Mouse (Mus musculus): ENCODE measurements at regions not wholly inside any gene's neighbourhood (a gene's known extent, or its start where the extent isn't known, plus 50 kb on each side); places are given as distances from the start of the nearest gene placed in this dataset.

DNA sequence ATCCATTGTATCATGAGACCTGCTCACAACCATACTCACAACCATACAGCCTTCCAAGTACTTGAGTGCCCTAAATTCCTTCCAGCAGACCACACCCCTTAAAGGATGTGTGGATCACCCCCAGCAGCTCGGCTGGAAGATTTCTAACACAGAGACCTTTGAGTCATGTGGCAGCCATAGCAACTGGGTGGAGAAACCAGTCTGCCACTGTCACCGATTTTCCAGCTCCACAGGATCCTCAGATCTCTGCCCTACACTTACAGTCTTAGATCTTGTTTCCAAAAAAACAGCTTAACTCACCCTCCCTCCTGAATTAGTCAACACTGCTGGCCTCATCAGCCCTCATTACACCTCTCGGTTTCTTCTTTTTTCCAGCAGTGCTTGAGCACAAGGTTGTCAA, 1630.6 kb downstream of the 4930444P10Rik start:
- no peaks in the 10 kb centered on the region for H3K9me3 ChIP-seq (ENCODE audit: control insufficient read depth, low read length)
- ATAC-seq (ENCODE audit: low FRiP score, low TSS enrichment): no peak
- no peak overlapping the region for H3K27ac ChIP-seq (replicated peaks)
- no peaks in the 10 kb centered on the region for H3K36me3 ChIP-seq (ENCODE audit: control insufficient read depth, insufficient read depth, low read length)
- H3K4me1 ChIP-seq (replicated peaks; ENCODE audit: control insufficient read depth, insufficient read depth): no peaks in the 10 kb centered on the region
- H3K9ac ChIP-seq (ENCODE audit: low read length): no peak overlapping the region
- no peak for DNase-seq (ENCODE audit: low spot score)
- TF ChIP-seq CTCF (IDR thresholded peaks at IDR 0.05; ENCODE audit: low read depth): no peak
- no peak for TF ChIP-seq EP300 (optimal IDR thresholded peaks at IDR 0.05)
- H3K4me3 ChIP-seq (ENCODE audit: low read depth, low read length): no peak overlapping the region
- H3K4me2 ChIP-seq (replicated peaks; ENCODE audit: low read depth): no peak overlapping the region
- 35% methylated on average over 3 of the region's 3 CpGs for WGBS
- H3K27me3 ChIP-seq (ENCODE audit: control insufficient read depth, insufficient read depth, low read length): no peaks in the 10 kb centered on the region

DNA sequence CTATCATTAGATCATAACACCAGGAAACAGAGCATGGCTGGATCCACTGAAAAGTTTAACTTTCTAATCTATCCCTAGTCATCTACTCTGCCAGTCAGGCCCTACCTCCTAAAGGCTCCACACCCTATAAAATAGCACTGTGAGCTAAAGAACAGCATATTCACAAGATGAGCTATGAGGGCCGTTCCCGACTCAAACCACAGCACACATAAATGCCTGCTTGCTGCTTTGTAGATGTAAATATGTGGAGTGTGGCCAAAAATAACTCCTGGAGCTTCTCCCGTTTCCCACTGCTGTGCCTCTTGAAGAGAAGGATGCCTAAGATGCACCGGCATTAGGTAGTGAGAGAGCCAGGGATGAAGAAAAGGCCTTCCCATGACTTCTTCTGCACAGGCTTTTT, 1632.3 kb downstream of the 4930444P10Rik start:
- H3K4me1 ChIP-seq (replicated peaks; ENCODE audit: control insufficient read depth, insufficient read depth): no peaks in the 10 kb centered on the region
- no peak for TF ChIP-seq EP300 (optimal IDR thresholded peaks at IDR 0.05)
- H3K9me3 ChIP-seq (ENCODE audit: control insufficient read depth, low read length): no peaks in the 10 kb centered on the region
- H3K4me2 ChIP-seq (replicated peaks; ENCODE audit: low read depth): no peak overlapping the region
- H3K27ac ChIP-seq (replicated peaks): no peak overlapping the region
- no peaks in the 10 kb centered on the region for H3K27me3 ChIP-seq (ENCODE audit: control insufficient read depth, insufficient read depth, low read length)
- WGBS: 75% methylated on average over 4 of the region's 4 CpGs
- no peak overlapping the region for H3K9ac ChIP-seq (ENCODE audit: low read length)
- no peak overlapping the region for H3K4me3 ChIP-seq (ENCODE audit: low read depth, low read length)
- DNase-seq (ENCODE audit: low spot score): no peak
- no peaks in the 10 kb centered on the region for H3K36me3 ChIP-seq (ENCODE audit: control insufficient read depth, insufficient read depth, low read length)
- no peak for ATAC-seq (ENCODE audit: low FRiP score, low TSS enrichment)

DNA sequence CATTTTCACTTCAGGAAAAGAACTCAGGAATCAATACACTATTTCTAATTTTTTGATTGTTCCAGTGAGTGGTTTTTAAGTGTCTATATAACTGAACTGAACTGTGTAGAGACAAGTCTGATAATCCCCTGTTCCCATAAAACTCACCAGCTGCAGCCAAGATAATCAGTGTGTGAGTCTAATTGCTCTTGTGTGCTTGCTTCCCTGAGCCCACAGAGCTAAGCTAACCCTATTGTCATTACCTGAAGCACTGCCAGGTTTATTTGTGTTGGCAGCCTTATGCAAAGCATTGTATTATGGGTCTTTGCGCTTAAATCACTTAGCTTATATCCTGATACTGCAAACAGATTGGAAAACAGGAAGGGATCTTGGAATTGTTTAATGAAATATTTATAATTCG, 1663.8 kb downstream of the 4930444P10Rik start:
- DNase-seq (ENCODE audit: low spot score) (no peak), ATAC-seq (ENCODE audit: low FRiP score, low TSS enrichment) (no peak)
- TF ChIP-seq CTCF (IDR thresholded peaks at IDR 0.05; ENCODE audit: low read depth) (no peak), EP300 (optimal IDR thresholded peaks at IDR 0.05) (no peak)
- no peak overlapping the region for H3K4me3 ChIP-seq (ENCODE audit: low read depth, low read length)
- no peaks in the 10 kb centered on the region for H3K36me3 ChIP-seq (ENCODE audit: control insufficient read depth, insufficient read depth, low read length)
- H3K27me3 ChIP-seq (ENCODE audit: control insufficient read depth, insufficient read depth, low read length): no peaks in the 10 kb centered on the region
- no peak overlapping the region for H3K27ac ChIP-seq (replicated peaks)
- no peaks in the 10 kb centered on the region for H3K4me1 ChIP-seq (replicated peaks; ENCODE audit: control insufficient read depth, insufficient read depth)
- WGBS: 61% methylated on average over 2 of the region's 2 CpGs
- no peaks in the 10 kb centered on the region for H3K9me3 ChIP-seq (ENCODE audit: control insufficient read depth, low read length)
- H3K4me2 ChIP-seq (replicated peaks; ENCODE audit: low read depth): no peak overlapping the region
- H3K9ac ChIP-seq (ENCODE audit: low read length): no peak overlapping the region

DNA sequence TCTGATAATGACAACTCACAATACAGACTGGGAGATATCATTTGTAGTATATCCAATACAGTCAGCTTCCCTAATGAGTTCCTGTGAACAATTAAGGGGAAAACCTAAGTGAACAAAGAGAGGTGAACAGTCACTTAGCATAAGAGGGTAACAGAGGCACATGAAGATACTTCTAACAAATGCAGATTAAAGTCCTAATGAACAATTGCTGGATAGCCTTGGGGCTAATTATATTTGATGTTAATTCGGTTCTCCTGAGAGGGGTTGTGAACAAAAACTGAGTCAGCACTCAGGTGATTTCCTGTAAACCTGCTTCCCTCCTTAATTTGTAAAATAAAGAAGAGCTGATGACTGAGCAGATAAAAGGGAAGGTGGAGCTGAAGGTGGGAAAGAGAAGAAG, 1672.1 kb downstream of the 4930444P10Rik start:
- no peaks in the 10 kb centered on the region for H3K9me3 ChIP-seq (ENCODE audit: control insufficient read depth, low read length)
- no peak overlapping the region for H3K27ac ChIP-seq (replicated peaks)
- no peak overlapping the region for H3K9ac ChIP-seq (ENCODE audit: low read length)
- H3K27me3 ChIP-seq (ENCODE audit: control insufficient read depth, insufficient read depth, low read length): no peaks in the 10 kb centered on the region
- ATAC-seq (ENCODE audit: low FRiP score, low TSS enrichment) (no peak), DNase-seq (ENCODE audit: low spot score) (no peak)
- WGBS: 89% methylated on average over 1 of the region's 1 CpGs
- TF ChIP-seq EP300 (optimal IDR thresholded peaks at IDR 0.05): no peak
- TF ChIP-seq CTCF (IDR thresholded peaks at IDR 0.05; ENCODE audit: low read depth): no peak
- H3K4me2 ChIP-seq (replicated peaks; ENCODE audit: low read depth): no peak overlapping the region
- no peak overlapping the region for H3K4me3 ChIP-seq (ENCODE audit: low read depth, low read length)
- H3K36me3 ChIP-seq (ENCODE audit: control insufficient read depth, insufficient read depth, low read length): no peaks in the 10 kb centered on the region
- no peaks in the 10 kb centered on the region for H3K4me1 ChIP-seq (replicated peaks; ENCODE audit: control insufficient read depth, insufficient read depth)

DNA sequence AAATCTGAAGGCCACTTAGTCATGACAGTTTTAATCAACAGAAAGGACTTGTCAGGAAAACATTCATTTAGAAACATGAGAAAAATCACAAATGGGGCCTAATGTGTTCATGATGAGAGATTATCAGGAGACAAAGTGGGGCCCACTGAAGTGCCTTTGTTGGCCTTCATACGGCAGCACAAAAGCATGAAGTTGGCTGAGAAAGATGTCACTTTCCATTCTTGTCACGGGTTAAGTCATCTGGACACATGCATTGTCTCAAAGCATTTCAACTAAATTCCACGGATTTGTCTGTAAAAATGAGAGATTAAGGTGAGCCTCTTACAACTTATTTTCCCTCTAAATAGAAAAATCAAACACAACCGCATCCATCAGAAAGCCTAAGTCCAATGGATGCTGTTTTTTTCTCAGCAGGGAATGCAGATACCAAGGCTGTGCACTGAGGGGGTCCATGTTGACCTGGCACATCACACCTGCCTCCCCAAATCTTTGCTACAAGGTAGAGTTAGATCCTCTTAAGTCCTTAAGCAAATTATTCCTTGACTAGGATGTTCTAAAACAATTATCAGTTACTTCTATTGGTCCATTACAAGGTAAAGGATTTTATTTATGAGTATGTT, 1679.2 kb downstream of the 4930444P10Rik start:
- no peaks in the 10 kb centered on the region for H3K36me3 ChIP-seq (ENCODE audit: control insufficient read depth, insufficient read depth, low read length)
- H3K9ac ChIP-seq (ENCODE audit: low read length): no peak overlapping the region
- no peak overlapping the region for H3K4me3 ChIP-seq (ENCODE audit: low read depth, low read length)
- DNase-seq (ENCODE audit: low spot score) (no peak), ATAC-seq (ENCODE audit: low FRiP score, low TSS enrichment) (no peak)
- H3K27ac ChIP-seq (replicated peaks): no peak overlapping the region
- WGBS: 64% methylated on average over 4 of the region's 4 CpGs
- H3K9me3 ChIP-seq (ENCODE audit: control insufficient read depth, low read length): no peaks in the 10 kb centered on the region
- no peak overlapping the region for H3K4me2 ChIP-seq (replicated peaks; ENCODE audit: low read depth)
- TF ChIP-seq EP300 (optimal IDR thresholded peaks at IDR 0.05) (no peak), CTCF (IDR thresholded peaks at IDR 0.05; ENCODE audit: low read depth) (no peak)
- no peaks in the 10 kb centered on the region for H3K27me3 ChIP-seq (ENCODE audit: control insufficient read depth, insufficient read depth, low read length)
- no peaks in the 10 kb centered on the region for H3K4me1 ChIP-seq (replicated peaks; ENCODE audit: control insufficient read depth, insufficient read depth)

DNA sequence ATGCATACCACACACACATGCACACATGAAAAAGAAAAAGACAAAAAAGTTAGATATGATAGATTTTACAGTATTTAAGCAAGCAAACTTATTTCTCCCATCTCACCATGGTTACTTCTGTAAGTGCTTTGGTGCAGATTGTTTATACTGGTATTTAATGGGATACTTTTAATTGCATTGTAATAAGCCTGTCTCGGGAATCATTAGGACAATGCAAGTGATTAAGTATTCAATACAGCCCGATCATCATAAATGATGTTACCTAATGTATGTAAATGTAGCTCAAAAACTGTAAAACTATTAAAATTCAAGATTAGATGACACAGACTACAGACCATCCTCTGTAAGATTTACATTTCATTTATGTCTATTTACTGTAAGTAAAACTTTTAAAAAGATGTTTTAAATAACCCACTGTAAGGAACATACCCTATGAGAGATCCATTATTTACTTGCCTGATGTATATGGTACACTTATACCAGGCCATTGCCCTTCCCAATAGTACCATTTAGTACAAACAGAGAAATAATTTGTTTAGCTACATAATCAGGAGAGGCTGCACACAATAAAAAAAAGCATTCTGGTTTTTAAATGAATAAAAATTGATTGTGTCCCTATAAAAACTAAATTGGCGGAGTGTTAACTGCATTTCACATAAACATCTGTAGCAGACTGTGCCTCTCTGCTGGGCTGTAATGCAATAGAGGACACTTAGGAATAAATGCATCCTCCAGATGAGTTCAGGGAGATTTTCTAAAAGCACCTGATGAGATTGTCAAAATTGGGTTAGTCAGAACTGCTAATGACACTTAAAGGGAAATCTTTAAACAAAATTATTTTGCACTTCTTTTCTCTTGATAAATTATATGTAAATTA, 1722.9 kb downstream of the 4930444P10Rik start:
- Histone ChIP-seq H3K4me1 (replicated peaks; ENCODE audit: control insufficient read depth, insufficient read depth) (no peaks in the 10 kb centered on the region), H3K4me2 (replicated peaks; ENCODE audit: low read depth) (no peak overlapping the region), H3K9me3 (ENCODE audit: control insufficient read depth, low read length) (no peaks in the 10 kb centered on the region), H3K36me3 (ENCODE audit: control insufficient read depth, insufficient read depth, low read length) (no peaks in the 10 kb centered on the region), H3K27me3 (ENCODE audit: control insufficient read depth, insufficient read depth, low read length) (no peaks in the 10 kb centered on the region), H3K27ac (replicated peaks) (no peak overlapping the region), H3K4me3 (ENCODE audit: low read depth, low read length) (no peak overlapping the region), H3K9ac (ENCODE audit: low read length) (no peak overlapping the region)
- DNase-seq (ENCODE audit: low spot score) (no peak), ATAC-seq (ENCODE audit: low FRiP score, low TSS enrichment) (no peak)
- TF ChIP-seq EP300 (optimal IDR thresholded peaks at IDR 0.05) (no peak), CTCF (IDR thresholded peaks at IDR 0.05; ENCODE audit: low read depth) (no peak)
- 83% methylated on average over 3 of the region's 3 CpGs for WGBS
